Mouse (Mus musculus): ENCODE results near the gene Sgsm3. TPM values are rescaled to one million over a fixed set of nuclear protein-coding genes. Genes with fewer than 3 reads are reported as not detected.

Sgsm3 gene
- polyA plus RNA-seq, 2 experiments, result 7.5 to 8.5 TPM

GRCm38 (mm10) chr15:80931345-80931960 lies 46.1 kb upstream of the Sgsm3 start:
- no peaks in the 10 kb centered on the region for H3K27me3 ChIP-seq (ENCODE audit: control insufficient read depth, insufficient read depth, low read length)
- H3K4me1 ChIP-seq (replicated peaks; ENCODE audit: control insufficient read depth in 2 of 2, insufficient read depth in 2 of 2, low read length in 1 of 2), result peaks cover 0 to 5% of the 10 kb centered on the region in 2 experiments; a peak in 1 of 4 replicates
- no peak for TF ChIP-seq CTCF (IDR thresholded peaks at IDR 0.05; ENCODE audit: low read depth)
- no peak for TF ChIP-seq EP300 (IDR thresholded peaks at IDR 0.05; ENCODE audit: low read depth)
- H3K36me3 ChIP-seq (replicated peaks; ENCODE audit: control insufficient read depth, insufficient read depth, low read depth), result peaks cover 56% of the 10 kb centered on the region
- 89% methylated on average over 9 of the region's 9 CpGs for WGBS (ENCODE audit: insufficient replicate concordance)
- no peak for DNase-seq (ENCODE audit: low read depth in 3 of 3, low spot score in 3 of 3)
- no peak overlapping the region for H3K9ac ChIP-seq (replicated peaks)
- H3K27ac ChIP-seq, result no peak overlapping the region
- no peaks in the 10 kb centered on the region for H3K9me3 ChIP-seq (ENCODE audit: control insufficient read depth, low read length)
- no peak overlapping the region for H3K4me2 ChIP-seq (ENCODE audit: low read depth)
- no peak for ATAC-seq (ENCODE audit: insufficient read depth)
- H3K4me3 ChIP-seq (ENCODE audit: insufficient read depth in 1 of 2, low read depth in 2 of 2, low read length in 2 of 2), result no peak overlapping the region

- peaks cover 29% of the 10 kb centered on the region for H3K36me3 ChIP-seq (replicated peaks; ENCODE audit: control insufficient read depth, insufficient read depth, low read depth)
- WGBS (ENCODE audit: insufficient replicate concordance), result 32% methylated on average over 5 of the region's 5 CpGs
- no peak overlapping the region for H3K4me2 ChIP-seq (ENCODE audit: low read depth)
- no peak overlapping the region for H3K27ac ChIP-seq
- ATAC-seq (ENCODE audit: insufficient read depth) (no peak), DNase-seq (ENCODE audit: low read depth in 3 of 3, low spot score in 3 of 3) (no peak)
- no peak for TF ChIP-seq CTCF (IDR thresholded peaks at IDR 0.05; ENCODE audit: low read depth)
- TF ChIP-seq EP300 (IDR thresholded peaks at IDR 0.05; ENCODE audit: low read depth), result no peak
- no peak overlapping the region for H3K9ac ChIP-seq (replicated peaks)
- H3K4me1 ChIP-seq (replicated peaks; ENCODE audit: control insufficient read depth in 2 of 2, insufficient read depth in 2 of 2, low read length in 1 of 2), result peaks cover 0 to 8% of the 10 kb centered on the region in 2 experiments; a peak in 2 of 4 replicates
- no peaks in the 10 kb centered on the region for H3K27me3 ChIP-seq (ENCODE audit: control insufficient read depth, insufficient read depth, low read length)
- H3K4me3 ChIP-seq (ENCODE audit: insufficient read depth in 1 of 2, low read depth in 2 of 2, low read length in 2 of 2), result no peak overlapping the region
- no peaks in the 10 kb centered on the region for H3K9me3 ChIP-seq (ENCODE audit: control insufficient read depth, low read length)
Observed at GRCm38 (mm10) chr15:80934841-80935240, 42.7 kb upstream of the Sgsm3 start.

- Histone ChIP-seq H3K4me2 (ENCODE audit: low read depth) (no peak overlapping the region), H3K4me3 (ENCODE audit: insufficient read depth in 1 of 2, low read depth in 2 of 2, low read length in 2 of 2) (no peak overlapping the region), H3K36me3 (replicated peaks; ENCODE audit: control insufficient read depth, insufficient read depth, low read depth) (peaks cover 17% of the 10 kb centered on the region), H3K9ac (replicated peaks) (no peak overlapping the region), H3K27ac (no peak overlapping the region), H3K4me1 (replicated peaks; ENCODE audit: control insufficient read depth in 2 of 2, insufficient read depth in 2 of 2, low read length in 1 of 2) (peaks cover 0 to 5% of the 10 kb centered on the region in 2 experiments; a peak in 2 of 4 replicates), H3K9me3 (ENCODE audit: control insufficient read depth, low read length) (no peaks in the 10 kb centered on the region), H3K27me3 (ENCODE audit: control insufficient read depth, insufficient read depth, low read length) (no peaks in the 10 kb centered on the region)
- DNase-seq (ENCODE audit: low read depth in 3 of 3, low spot score in 3 of 3) (no peak), ATAC-seq (ENCODE audit: insufficient read depth) (no peak)
- WGBS (ENCODE audit: insufficient replicate concordance), result 90% methylated on average over 3 of the region's 3 CpGs
- TF ChIP-seq CTCF (IDR thresholded peaks at IDR 0.05; ENCODE audit: low read depth), result no peak
- no peak for TF ChIP-seq EP300 (IDR thresholded peaks at IDR 0.05; ENCODE audit: low read depth)
Observed at GRCm38 (mm10) chr15:80936686-80937085, 40.9 kb upstream of the Sgsm3 start.

- Histone ChIP-seq H3K4me3 (ENCODE audit: insufficient read depth in 1 of 2, low read depth in 2 of 2, low read length in 2 of 2) (no peak overlapping the region), H3K27me3 (ENCODE audit: control insufficient read depth, insufficient read depth, low read length) (no peaks in the 10 kb centered on the region), H3K4me1 (replicated peaks; ENCODE audit: control insufficient read depth in 2 of 2, insufficient read depth in 2 of 2, low read length in 1 of 2) (peaks cover 0 to 5% of the 10 kb centered on the region in 2 experiments; a peak in 2 of 4 replicates), H3K9ac (replicated peaks) (no peak overlapping the region), H3K9me3 (ENCODE audit: control insufficient read depth, low read length) (no peaks in the 10 kb centered on the region), H3K36me3 (replicated peaks; ENCODE audit: control insufficient read depth, insufficient read depth, low read depth) (peaks cover 13% of the 10 kb centered on the region), H3K27ac (no peak overlapping the region), H3K4me2 (ENCODE audit: low read depth) (no peak overlapping the region)
- ATAC-seq (ENCODE audit: insufficient read depth) (no peak), DNase-seq (ENCODE audit: low read depth in 3 of 3, low spot score in 3 of 3) (no peak)
- no peak for TF ChIP-seq CTCF (IDR thresholded peaks at IDR 0.05; ENCODE audit: low read depth)
- TF ChIP-seq EP300 (IDR thresholded peaks at IDR 0.05; ENCODE audit: low read depth), result no peak
- 45% methylated on average over 4 of the region's 4 CpGs for WGBS (ENCODE audit: insufficient replicate concordance)
Observed at GRCm38 (mm10) chr15:80938615-80939014, 39.0 kb upstream of the Sgsm3 start.

- Histone ChIP-seq H3K4me3 (ENCODE audit: insufficient read depth in 1 of 2, low read depth in 2 of 2, low read length in 2 of 2) (no peak overlapping the region), H3K4me1 (replicated peaks; ENCODE audit: control insufficient read depth in 2 of 2, insufficient read depth in 2 of 2, low read length in 1 of 2) (peaks cover 0 to 3% of the 10 kb centered on the region in 2 experiments; a peak in 2 of 4 replicates), H3K36me3 (replicated peaks; ENCODE audit: control insufficient read depth, insufficient read depth, low read depth) (peaks cover 11% of the 10 kb centered on the region; the same call in 1 of the 2 replicates), H3K4me2 (ENCODE audit: low read depth) (no peak overlapping the region), H3K27ac (no peak overlapping the region), H3K27me3 (ENCODE audit: control insufficient read depth, insufficient read depth, low read length) (no peaks in the 10 kb centered on the region), H3K9ac (replicated peaks) (no peak overlapping the region), H3K9me3 (ENCODE audit: control insufficient read depth, low read length) (no peaks in the 10 kb centered on the region)
- TF ChIP-seq EP300 (IDR thresholded peaks at IDR 0.05; ENCODE audit: low read depth), result no peak
- no peak for TF ChIP-seq CTCF (IDR thresholded peaks at IDR 0.05; ENCODE audit: low read depth)
- DNase-seq (ENCODE audit: low read depth in 3 of 3, low spot score in 3 of 3) (no peak), ATAC-seq (ENCODE audit: insufficient read depth) (no peak)
- 50% methylated on average over 5 of the region's 5 CpGs for WGBS (ENCODE audit: insufficient replicate concordance)
Observed at GRCm38 (mm10) chr15:80939401-80939800, 38.2 kb upstream of the Sgsm3 start.

Measured in liver, embryonic 14.5 days (tissue).